Mouse (Mus musculus) heart, embryonic 14.5 days (tissue): ENCODE measurements around the gene Amt. TPM values are rescaled to one million over a fixed set of nuclear protein-coding genes. Genes with fewer than 3 reads are reported as not detected.

Source experiments
- ATAC-seq: fragments of 200-750 bp; cut with Nextera tagmentation; 2 replicates; pipeline ENCODE4 v1.8.0; 2017; ENCODE audit warnings: low read depth, moderate TSS enrichment; ENCODE audit not compliant: insufficient number of reproducible peaks, insufficient read depth, low FRiP score
- H3K27ac ChIP-seq, 2 experiments: fragments of 200-500 bp in 1 of 2; fragments of 300-500 bp in 1 of 2; sonication (generic) in 1 of 2; replicated peaks in 1 of 2; 2 replicates each; pipeline ENCODE4 v1.5.1; 2012 to 2014; ENCODE audit warnings: low read depth in 2 of 2, low read length in 2 of 2, control low read depth in 1 of 2, mild to moderate bottlenecking in 1 of 2, mixed read lengths in 1 of 2; ENCODE audit not compliant: control insufficient read depth in 1 of 2, insufficient read depth in 1 of 2
- H3K27me3 ChIP-seq: fragments of 300-500 bp; sonication (generic); 2 replicates; pipeline ENCODE4 v1.6.1; 2014; ENCODE audit warnings: mild to moderate bottlenecking, low read length, control low read depth; ENCODE audit not compliant: control insufficient read depth, insufficient read depth
- H3K36me3 ChIP-seq: fragments of 300-500 bp; sonication (generic); 2 replicates; pipeline ENCODE4 v1.6.1; 2014; ENCODE audit warnings: mild to moderate bottlenecking, control low read depth, low read length, mixed read lengths; ENCODE audit not compliant: control insufficient read depth, insufficient read depth
- H3K4me1 ChIP-seq, 2 experiments: fragments of 200-500 bp in 1 of 2; fragments of 300-500 bp in 1 of 2; sonication (generic) in 1 of 2; 2 replicates each; pipeline ENCODE4 v1.6.1; 2012 to 2014; ENCODE audit warnings: low read length in 2 of 2, control low read depth in 1 of 2, mixed read lengths in 1 of 2; ENCODE audit not compliant: control insufficient read depth in 2 of 2, insufficient read depth in 2 of 2
- H3K4me2 ChIP-seq: fragments of 300-500 bp; sonication (generic); 2 replicates; pipeline ENCODE4 v1.6.1; 2014; ENCODE audit warnings: mild to moderate bottlenecking, low read length
- H3K4me3 ChIP-seq, 2 experiments: fragments of 200-500 bp in 1 of 2; fragments of 300-500 bp in 1 of 2; sonication (generic) in 1 of 2; 2 replicates each; pipeline ENCODE4 v1.5.1; 2012 to 2014; ENCODE audit warnings: low read length in 2 of 2, mild to moderate bottlenecking in 2 of 2, control low read depth in 1 of 2, low read depth in 1 of 2, moderate library complexity in 1 of 2; ENCODE audit not compliant: control insufficient read depth in 1 of 2, insufficient read depth in 1 of 2
- H3K9ac ChIP-seq: fragments of 300-500 bp; sonication (generic); 2 replicates; pipeline ENCODE4 v1.6.1; 2014; ENCODE audit warnings: mild to moderate bottlenecking, low read length
- H3K9me3 ChIP-seq: fragments of 300-500 bp; sonication (generic); 2 replicates; pipeline ENCODE4 v1.6.1; 2016; ENCODE audit warnings: low read length, control low read depth; ENCODE audit not compliant: control insufficient read depth
- WGBS: fragments of 180-500 bp; shearing (Covaris S2); extraction: QIAGEN DNeasy Blood & Tissue Kit; methylation state at CpG from one replicate; pipeline ENCODE4 v1.1.7; 2014; 5-methylcytosine and 5-hydroxymethylcytosine counted together
- polyA plus RNA-seq: library from polyadenylated mRNA; unstranded; fragments of >200 nt; fragmentation: Nextera tagmentation; extraction: Ambion mirVana; gene quantifications from 2 replicates; pipeline ENCODE4 v1.2.1, GENCODE M21; 2014

Gene Amt
- polyA plus RNA-seq, 1 experiment from 2014 or later = 10.4 TPM

- 85% methylated on average over 5 of the region's 5 CpGs for WGBS
- H3K9ac ChIP-seq = peak overlapping the region; percentile 34; the same call in 1 of the 2 replicates
- peaks cover 11 to 25% of the 10 kb centered on the region in 2 experiments for H3K4me1 ChIP-seq
- ATAC-seq = no peak
- peak overlapping the region in 1 of 2 experiments; percentile 56; a peak in 1 of 4 replicates for H3K4me3 ChIP-seq
- peaks cover 15% of the 10 kb centered on the region for H3K36me3 ChIP-seq
- no peaks in the 10 kb centered on the region for H3K9me3 ChIP-seq
- H3K27ac ChIP-seq = peak overlapping the region; percentile 44 to 51; a peak in 3 of 4 replicates
- peak overlapping the region; percentile 92 for H3K4me2 ChIP-seq
- no peaks in the 10 kb centered on the region for H3K27me3 ChIP-seq
These were observed 44.5 kb downstream of the Amt start for GRCm38 (mm10) chr9:108341139-108341475.

- Histone ChIP-seq H3K4me3 (no peak overlapping the region), H3K36me3 (peaks cover 10% of the 10 kb centered on the region), H3K9ac (no peak overlapping the region), H3K9me3 (no peaks in the 10 kb centered on the region), H3K27me3 (no peaks in the 10 kb centered on the region), H3K4me1 (peaks cover 11 to 25% of the 10 kb centered on the region in 2 experiments), H3K4me2 (0 out of 2 replicates have a peak overlapping the region, but pooled peaks have one; percentile 92), H3K27ac (peak overlapping the region in 1 of 2 experiments; percentile 6; a peak in 2 of 4 replicates)
- ATAC-seq = no peak
These were observed 45.1 kb downstream of the Amt start for GRCm38 (mm10) chr9:108341801-108342200.

- no peak overlapping the region for H3K9ac ChIP-seq
- no peak overlapping the region for H3K4me3 ChIP-seq
- no peaks in the 10 kb centered on the region for H3K9me3 ChIP-seq
- peak overlapping the region; percentile 6 to 46; a peak in 2 of 4 replicates for H3K27ac ChIP-seq
- 45% methylated on average over 5 of the region's 5 CpGs for WGBS
- ATAC-seq = no peak
- peaks cover 11 to 25% of the 10 kb centered on the region in 2 experiments for H3K4me1 ChIP-seq
- H3K36me3 ChIP-seq = peaks cover 10% of the 10 kb centered on the region
- peak overlapping the region; percentile 12; the same call in 1 of the 2 replicates for H3K4me2 ChIP-seq
- no peaks in the 10 kb centered on the region for H3K27me3 ChIP-seq
These were observed 45.7 kb downstream of the Amt start for GRCm38 (mm10) chr9:108342301-108342831.

GRCm38 (mm10) chr9:108343331-108343730 is 46.7 kb downstream of the Amt start:
- Histone ChIP-seq H3K4me2 (no peak overlapping the region), H3K27ac (no peak overlapping the region), H3K9me3 (no peaks in the 10 kb centered on the region), H3K36me3 (0 out of 2 replicates have a peak, but pooled peaks cover 3% of the 10 kb centered on the region), H3K4me3 (no peak overlapping the region), H3K4me1 (peaks cover 11 to 24% of the 10 kb centered on the region in 2 experiments), H3K27me3 (no peaks in the 10 kb centered on the region), H3K9ac (no peak overlapping the region)
- no peak for ATAC-seq
- WGBS = 85% methylated on average over 3 of the region's 3 CpGs

- Histone ChIP-seq H3K4me2 (no peak overlapping the region), H3K9ac (no peak overlapping the region), H3K36me3 (0 out of 2 replicates have a peak, but pooled peaks cover 3% of the 10 kb centered on the region), H3K9me3 (no peaks in the 10 kb centered on the region), H3K27me3 (no peaks in the 10 kb centered on the region), H3K4me1 (peaks cover 8 to 25% of the 10 kb centered on the region in 2 experiments), H3K4me3 (no peak overlapping the region), H3K27ac (no peak overlapping the region)
- WGBS = 100% methylated on average over 1 of the region's 1 CpGs
- ATAC-seq = no peak
These were observed 47.2 kb downstream of the Amt start for GRCm38 (mm10) chr9:108343835-108344234.

- Histone ChIP-seq H3K27me3 (no peaks in the 10 kb centered on the region), H3K4me2 (no peak overlapping the region), H3K9ac (no peak overlapping the region), H3K27ac (no peak overlapping the region), H3K4me1 (peaks cover 8 to 29% of the 10 kb centered on the region in 2 experiments), H3K36me3 (0 out of 2 replicates have a peak, but pooled peaks cover 3% of the 10 kb centered on the region), H3K4me3 (no peak overlapping the region), H3K9me3 (no peaks in the 10 kb centered on the region)
- WGBS = 76% methylated on average over 4 of the region's 4 CpGs
- no peak for ATAC-seq
These were observed 47.8 kb downstream of the Amt start for GRCm38 (mm10) chr9:108344471-108344870.

GRCm38 (mm10) chr9:108347024-108347423 is 50.4 kb downstream of the Amt start:
- 8% methylated on average over 11 of the region's 11 CpGs for WGBS
- Histone ChIP-seq H3K27me3 (no peaks in the 10 kb centered on the region), H3K4me1 (peaks cover 0 to 9% of the 10 kb centered on the region in 2 experiments; a peak in 2 of 4 replicates), H3K4me2 (peak overlapping the region; percentile 80), H3K9ac (peak overlapping the region; percentile 78), H3K27ac (peak overlapping the region; percentile 85 to 88), H3K9me3 (no peaks in the 10 kb centered on the region), H3K36me3 (peaks cover 21% of the 10 kb centered on the region), H3K4me3 (peak overlapping the region; percentile 58 to 97)
- no peak for ATAC-seq
